Mouse (Mus musculus) kidney, postnatal 14 days (tissue): ENCODE results near the gene Npl.

ENCODE experiments used
- DNase-seq: peaks from one replicate; pipeline ENCODE4 v3.0.0; 2022; ENCODE audit warnings: mixed read lengths

Npl gene

DNA sequence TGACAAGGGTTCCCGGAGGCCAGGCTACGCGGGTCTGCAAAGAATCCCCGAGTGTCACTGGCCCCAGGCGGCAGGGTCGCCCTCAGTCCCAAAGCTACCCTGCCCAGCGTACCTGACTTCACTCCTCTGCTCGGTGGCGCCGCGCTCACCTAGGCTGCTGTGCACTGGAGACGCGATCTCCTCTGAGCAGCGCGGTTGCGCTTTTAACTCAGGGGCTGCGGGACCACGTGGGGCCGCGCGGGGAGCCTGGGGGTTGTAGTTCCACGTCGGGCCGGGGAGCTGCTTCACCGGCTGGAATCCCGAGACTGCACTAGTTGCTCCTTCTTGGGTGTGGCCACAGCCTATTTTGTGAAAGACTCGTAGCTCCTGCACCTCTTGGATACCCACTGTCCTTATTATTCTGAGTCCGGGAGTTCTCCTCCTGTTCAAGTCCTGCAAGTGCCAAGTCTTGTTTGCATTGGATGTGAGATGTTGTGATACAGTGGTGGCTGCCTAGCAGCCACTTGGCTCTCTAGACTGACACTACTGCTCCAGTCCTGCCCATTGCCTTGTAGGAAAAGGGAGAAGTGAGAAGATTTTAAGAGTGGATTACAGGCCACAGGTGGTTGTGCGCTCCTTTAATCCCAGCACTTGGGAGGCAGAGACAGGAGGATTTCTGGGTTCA lies at the start of gene Npl:
Gene Npl (minus strand): TSS at position 510 of the 664 bp plus-strand sequence.
- peak; percentile 87 for DNase-seq

DNA sequence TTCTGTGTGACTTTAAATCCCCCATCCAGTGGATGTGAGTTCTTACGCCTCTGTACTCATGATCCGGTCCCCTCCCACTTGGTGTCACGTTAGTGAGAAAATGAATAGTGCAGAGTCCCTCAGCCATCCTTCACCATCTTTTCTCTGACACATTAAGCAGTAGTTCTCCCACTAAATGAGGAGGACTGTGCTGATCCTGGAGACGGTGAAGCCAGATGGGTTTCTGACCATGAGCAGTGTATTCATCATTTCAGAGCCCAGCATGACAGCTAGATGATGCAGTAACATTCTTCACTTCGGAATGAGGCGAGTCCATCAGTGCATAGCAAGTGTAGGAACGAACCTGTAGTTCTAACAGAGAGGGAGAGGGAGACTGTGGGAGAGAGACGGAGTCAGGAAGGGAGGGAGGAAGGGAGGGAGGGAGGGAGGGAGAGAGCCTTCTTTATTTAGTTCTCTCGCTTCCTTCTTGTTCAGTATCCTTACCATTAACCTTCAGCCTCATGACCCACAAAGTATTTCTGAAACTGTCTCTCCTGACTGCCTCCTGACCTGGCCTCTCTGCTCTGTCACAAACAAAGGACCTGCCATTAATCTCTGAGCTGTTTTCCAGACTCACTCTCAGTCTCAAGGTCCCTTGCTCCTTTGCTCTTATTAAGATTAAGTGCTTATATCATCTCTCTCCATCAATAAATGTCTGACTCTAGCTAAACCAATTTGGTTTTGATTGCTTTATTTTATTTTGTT lies 49.6 kb upstream of the Npl start:
- DNase-seq: peak; percentile 18

DNA sequence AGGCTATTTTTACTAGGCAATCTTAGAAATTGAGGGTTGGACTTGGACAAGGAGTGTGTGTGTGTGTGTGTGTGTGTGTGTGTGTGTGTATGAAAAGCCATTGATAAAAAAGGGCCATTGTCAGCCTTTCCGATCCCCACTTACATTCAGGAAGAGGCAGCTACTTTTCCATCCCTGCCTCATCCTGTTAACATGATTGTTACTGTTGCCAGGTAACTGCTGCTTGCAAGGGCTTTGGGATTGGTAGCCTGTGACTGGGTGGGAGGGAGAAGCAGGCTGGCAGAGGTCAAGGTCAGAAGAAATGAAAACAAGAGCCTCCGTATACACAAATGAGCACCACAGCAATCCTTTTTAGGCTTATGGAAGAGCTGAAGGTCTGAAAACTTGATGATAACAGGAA lies 48.9 kb upstream of the Npl start:
- DNase-seq: peak; percentile 37

DNA sequence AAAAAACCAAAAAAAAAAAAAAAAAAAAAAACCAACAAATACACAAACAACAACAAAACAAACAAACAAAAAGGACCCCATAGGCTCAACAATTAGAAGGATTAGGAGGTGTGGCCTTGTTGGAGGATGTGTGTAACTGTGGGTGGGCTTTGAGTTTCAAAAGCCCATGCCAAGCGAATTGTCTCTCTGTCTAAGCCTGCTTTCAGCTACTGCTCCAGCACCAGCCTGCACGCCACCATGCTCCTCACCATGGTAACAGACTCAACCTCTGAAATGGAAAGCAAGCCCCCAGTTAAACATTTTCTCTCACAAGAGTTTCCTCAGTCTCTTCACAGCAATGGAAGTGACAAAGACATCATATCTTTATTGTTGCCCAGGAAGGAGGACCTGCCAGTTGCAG lies 43.8 kb upstream of the Npl start:
- DNase-seq: no peak

DNA sequence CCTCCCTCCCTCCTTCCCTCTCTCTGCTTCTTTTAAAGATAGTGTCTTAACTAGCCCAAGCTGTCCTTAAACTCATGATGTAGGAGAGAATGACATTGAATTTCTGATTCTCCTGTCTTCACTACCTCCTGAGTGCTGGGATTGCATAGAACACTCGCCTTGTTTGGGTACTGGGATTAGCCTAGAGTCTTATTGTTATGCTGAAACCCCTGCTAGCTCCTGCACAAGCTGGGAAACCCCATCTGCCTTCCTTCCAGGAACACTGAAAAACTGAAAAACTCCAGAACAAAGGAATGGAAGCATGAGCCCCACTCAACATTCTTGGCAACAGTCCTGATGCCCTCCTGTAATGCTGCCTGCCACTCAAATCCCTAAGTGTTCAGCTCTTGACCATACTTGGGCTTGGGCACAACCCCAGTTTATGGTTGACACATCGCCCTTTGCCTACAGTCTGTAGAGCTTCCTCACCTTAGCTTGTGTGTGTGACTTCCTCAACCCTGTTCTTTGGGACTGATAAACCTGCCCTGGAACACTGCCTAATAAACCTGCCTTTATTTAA lies 40.4 kb upstream of the Npl start:
- DNase-seq: no peak

DNA sequence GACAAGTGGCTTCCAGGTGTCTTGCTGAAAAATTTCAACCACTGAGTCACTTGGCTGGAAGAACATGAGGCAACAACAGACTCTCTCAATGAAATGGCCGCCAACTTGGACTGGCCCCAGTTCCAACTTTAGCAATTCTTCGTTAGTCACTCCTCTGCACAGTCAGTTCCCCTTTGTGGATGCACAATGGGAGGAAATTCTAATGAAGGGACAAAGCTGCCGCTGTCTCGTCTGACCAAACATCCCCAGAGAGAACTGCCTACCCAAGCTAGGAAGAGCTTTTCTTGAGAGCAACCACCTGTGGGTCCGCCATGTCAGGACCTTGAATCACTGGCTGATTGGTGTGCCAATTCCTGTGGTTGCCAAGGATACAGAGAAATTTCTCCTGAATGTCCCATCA lies 38.1 kb upstream of the Npl start:
- no peak for DNase-seq

DNA sequence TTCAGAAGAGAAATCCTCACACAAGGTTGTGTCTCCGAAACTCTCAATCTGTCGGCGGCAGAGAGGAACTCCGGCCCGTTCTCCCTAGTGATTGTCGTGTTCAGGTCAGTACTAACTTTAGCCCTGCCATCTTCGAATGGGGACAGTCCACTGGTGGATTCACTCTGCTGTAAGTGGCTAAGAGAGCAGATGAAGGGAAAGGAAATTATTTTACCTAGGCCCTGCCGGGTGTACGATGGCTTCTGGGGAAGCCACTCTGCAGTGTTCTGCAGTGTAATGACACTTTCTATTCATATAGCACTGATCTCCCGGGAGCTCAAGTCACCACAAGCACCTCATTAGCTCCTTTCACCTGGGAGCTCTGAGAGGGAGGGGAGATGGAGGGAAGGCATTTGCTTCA lies 37.0 kb upstream of the Npl start:
- no peak for DNase-seq

DNA sequence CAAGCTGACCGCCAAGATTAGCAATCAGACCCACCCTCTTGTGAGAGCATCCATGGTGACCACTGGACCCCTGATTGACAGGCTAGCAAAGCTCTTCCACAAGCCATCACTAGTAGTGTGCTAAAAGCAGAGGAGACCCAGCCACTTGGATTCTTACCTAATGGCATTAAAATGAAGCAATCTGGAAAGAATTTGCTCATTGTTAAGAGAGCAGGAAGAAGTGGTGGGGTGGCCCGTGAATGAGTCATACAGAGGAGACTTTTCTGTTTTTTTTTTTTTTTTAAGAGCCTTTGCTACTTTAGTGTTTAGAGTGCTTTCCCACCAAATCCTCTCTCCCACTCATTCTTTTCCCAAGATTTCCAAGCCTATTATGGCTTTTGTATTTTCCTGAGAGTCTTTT lies 35.9 kb upstream of the Npl start:
- no peak for DNase-seq

DNA sequence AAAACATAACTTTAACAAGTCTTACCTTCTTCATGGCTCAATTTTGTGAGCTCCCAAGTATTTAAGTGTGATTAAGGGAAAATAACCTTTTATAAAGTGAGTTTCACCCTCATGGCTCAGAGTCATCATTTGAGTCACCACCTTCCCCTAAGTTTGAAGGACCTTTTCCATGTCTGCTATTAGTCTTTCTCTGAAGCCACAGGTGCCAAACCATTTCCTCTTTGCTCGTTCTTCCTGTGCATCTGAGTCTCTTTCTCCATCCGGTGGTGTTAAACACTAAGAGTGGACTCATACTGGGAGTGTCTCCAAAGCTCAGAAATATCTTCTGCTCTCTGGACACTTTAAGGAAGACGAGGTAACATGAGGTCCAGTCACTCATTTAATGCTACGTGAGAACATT lies 33.3 kb upstream of the Npl start:
- no peak for DNase-seq

DNA sequence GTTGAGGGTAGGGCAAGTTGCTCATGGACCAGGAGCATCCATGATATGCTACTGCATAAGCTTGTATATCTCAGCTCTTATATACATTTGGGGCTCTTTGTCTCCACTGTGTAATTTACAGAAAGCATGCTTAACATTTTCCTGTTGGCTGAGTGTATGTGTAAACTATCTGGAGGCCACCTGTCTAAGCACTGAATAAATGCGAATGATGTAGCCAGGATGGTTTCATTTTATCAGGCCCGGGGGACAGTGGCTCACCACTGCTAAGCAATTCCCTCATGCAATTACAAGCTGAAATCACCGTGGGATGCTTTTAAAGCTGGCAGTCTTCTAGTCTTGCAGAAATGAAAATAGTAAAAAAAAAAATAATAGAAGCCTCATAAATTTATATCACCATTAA lies 24.9 kb upstream of the Npl start:
- no peak for DNase-seq

DNA sequence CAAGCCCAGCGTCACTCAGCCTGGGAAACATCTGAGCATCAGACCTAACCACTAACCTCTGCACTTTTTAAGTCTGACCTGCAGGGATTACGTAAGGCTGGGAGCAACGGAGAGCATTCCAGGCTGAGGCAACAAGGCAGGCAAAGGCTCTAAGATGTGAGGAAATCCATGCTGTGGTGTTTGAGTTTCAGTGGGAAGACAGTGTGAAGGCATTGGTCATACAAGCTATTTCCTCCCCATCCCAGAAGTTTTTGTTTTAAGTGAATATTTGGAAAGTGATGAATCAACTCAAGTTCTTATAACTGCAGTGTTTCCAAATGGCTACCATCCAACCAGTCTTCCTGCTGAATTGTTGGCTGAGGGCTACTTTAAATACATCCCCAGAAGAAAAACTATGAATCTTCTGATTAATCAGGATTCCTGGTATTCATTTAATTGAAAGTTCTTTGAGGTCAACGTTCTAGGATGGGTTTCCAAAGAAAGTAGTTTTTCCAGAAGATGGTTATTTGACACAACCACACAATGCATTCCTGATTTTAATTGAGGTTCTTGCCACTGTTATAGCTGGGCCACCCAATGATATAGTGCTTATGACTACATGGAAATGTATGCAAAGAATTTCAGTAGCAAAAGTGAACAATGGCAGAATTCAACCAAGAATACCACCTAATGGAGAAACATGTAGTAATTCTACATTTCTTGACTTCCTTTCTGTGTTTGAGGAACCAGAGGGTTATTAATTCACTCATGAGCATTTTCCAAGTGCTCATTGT lies 22.6 kb upstream of the Npl start:
- DNase-seq: peak; percentile 24

DNA sequence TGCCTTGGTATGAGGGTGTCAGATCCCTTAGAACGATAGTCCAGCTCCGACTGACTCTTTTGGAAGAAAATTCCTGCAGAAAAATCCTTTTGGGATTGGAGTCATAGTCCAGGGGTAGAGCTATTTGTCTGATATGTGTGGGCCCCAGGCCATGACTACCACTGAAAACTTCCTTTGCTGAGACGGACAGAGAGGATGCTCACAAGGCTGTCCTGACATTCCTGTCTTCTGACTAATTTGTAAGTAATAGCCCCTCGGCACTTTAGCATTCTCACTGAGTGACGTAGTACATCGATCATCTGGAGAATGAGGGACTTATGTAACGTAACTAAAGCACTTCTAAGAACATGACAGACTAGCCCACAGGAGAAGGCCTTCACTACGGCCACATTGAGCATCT lies 15.9 kb upstream of the Npl start:
- no peak for DNase-seq

DNA sequence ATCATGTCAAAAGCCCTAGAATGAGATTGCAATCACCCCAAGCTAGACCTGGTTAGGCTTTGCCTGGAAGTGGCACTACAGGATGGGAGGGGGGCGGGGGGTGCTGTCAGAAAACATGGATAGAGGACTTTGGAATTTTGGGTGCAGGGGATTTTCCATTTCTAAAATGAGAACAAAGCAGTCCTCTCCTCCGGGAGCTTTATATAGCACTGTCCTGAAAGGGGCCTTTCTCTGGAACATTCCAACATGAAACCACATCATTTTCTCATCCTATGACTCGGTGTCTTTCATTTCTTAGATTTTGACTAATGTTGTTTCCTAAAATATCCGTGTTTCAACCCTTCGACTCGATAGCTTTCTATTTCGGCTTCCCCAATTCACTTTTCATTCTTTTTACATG lies 14.9 kb upstream of the Npl start:
- no peak for DNase-seq

DNA sequence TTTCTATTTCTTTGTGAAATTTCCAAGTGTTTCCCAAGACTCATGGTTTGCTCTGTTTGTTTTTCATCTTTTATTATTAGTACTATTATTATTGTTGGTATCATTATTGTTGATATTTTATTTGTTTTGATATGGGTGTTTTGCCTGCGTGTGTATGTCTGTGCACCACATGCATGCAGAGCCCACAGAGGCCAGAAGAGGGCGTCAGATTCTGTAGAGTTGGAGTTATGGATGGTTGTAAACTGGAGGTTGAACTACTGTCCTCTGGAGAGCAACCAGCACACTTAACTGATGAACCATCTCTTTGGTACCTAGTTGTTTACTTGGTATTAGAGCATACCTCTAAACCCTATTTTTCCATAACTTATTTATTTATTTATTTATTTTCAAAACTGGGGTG lies 13.8 kb upstream of the Npl start:
- no peak for DNase-seq

DNA sequence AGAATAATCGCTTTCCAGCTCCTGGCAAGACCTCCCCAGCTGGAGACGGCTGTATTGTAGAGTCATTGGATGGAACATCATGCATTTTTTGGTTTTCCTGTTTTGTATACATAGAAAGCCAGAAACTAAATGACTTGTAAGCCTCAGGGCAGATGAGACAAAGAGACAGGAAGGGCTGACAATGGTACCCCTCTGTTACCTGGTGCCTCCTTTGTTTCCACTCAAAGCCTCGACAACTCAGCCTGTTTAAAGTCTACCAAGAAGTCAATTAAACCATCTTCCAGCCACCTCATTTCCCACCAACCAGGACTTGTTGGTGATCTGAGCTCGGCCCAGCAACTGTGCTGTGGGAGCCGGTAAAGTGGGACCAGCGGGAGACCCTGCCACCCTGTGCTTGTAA lies 11.0 kb upstream of the Npl start:
- no peak for DNase-seq

DNA sequence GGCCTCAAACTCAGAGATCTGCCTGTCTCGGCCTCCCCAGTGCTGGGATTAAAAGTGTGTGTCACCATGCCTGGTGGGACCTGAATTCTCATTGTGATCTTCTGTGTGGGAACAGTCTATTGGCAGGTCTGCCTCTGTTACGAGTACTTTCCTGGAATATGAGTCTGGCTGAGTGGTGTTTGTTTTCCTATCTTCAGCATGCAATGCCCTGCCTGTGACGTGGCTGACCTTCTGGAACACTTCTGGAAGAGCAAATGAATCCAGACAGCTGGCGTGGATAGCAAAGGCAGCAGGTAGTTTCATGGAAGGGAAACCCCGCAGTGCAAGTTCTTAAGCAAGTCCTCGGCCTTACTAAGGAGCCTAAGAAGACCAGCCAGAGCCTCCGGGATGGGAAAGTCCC lies 9.9 kb upstream of the Npl start:
- DNase-seq: no peak

DNA sequence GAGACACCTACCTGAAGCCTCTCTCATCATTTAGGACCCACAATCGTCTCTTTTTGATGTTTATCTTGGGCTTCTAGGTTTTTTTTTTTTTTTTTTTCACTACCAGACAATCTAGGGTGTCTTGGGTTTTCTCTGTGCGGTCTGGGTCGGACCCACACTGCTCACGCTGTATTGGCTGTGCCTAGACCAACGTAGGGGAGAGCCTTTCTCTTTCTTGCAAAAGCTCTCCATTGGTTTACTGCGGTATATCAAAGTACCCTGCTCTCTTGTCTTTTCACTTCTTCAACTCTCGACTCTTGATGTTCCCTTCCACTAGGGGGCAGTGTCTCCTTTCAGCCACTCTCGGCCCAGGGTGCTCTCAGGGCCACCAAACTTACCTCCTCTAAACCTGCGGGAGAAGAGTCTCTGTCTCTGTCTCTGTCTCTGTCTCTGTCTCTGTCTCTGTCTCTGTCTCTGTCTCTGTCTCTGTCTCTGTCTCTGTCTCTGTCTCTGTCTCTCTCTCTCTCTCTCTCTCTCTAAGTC lies 9.3 kb upstream of the Npl start:
- DNase-seq: peak; percentile 77

DNA sequence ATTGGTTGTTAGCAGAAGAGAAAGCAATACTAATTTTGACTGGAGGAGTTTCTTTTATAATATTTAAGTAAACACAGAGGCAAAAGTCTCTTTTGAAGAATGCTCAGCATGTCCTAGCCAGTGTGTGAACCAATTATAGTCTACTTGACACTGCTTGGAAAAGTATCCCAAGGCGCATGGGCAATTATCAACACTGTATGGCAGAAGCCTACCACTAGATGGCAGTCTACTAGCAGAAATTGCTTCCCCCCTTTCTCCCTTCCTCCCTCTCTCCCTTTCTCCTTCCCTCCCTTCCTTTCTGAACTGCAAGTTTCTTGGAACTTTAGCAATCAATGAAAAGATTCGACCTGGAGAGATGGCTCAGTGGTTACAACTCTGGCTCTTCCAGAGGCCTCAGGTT lies 7.1 kb upstream of the Npl start:
- peak; percentile 68 for DNase-seq

DNA sequence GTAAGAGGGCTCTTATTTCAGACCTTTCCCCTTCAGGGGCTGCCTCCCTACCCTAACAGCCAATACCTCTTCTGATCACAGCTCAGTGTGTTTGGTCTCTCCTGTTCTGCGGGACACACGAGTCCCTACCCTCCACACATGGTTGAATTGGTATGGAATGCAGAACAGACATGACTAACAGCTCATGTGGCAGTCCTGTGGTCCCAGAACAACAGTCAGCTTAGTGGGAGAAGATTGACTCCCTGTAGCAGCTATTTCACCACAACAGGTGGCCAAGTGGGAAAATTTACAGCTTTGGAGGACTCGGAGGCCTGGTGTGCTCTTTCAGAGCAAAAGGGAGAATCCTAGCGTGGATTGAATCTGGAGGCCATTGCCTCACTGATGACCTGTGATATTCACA lies 6.4 kb upstream of the Npl start:
- DNase-seq: no peak

DNA sequence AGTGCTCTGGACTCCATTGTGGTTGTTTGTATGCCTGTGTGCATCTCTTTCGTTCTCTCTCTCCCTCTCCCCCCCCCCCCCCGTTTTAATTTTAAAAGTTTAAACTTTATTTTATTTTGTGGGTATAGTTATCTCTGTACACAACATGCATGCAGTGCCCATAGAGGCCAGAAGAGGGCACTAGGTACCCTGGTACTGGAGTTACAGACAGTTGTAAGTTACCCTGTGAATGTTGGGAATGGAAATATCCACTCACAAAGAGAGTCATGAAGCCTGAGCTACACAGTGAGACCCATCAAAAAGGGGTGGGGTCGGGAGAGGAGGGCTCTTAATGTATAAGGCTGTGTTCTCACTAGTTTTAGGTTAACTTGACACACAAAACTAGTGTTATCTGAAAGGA lies 969 bp upstream of the Npl start:
- peak; percentile 69 for DNase-seq

DNA sequence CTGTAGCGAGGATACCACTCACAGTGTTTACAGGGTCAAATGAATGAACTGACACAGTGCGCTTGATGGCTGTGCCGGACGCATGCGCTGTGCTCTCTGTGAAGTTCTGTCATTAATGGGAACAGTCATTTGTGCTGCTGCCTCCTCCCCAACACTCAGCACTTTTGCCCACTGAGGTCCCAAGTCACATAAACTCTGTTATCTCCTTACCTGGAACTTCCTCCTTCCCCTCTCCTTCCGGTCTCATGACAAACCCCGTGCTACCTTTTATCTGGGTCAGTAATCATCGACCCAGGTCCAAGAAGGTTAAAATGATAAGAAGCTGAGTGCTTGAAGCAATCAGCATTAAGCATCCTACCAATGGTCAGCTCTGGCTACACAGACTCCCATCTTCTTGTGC lies 2.3 kb downstream of the Npl start:
- DNase-seq: no peak

DNA sequence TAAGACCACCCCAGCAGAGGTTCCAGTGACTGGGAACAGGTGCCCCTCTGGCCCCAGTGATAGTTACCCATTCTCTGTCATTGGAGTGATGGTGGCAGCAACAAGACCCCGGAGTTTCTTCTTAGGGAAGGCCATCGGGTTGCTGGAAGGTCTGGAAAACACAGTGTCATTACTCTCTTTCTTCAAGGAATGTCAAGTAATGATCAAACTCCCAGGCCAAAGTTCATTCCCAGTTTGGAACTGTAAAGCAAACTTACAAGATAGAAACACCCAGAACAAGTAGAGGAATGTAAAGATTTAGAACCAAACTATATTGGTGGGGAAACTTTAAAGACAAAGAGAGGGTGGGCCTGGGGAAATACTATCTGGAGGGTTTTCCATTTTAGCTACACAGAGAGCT lies 4.6 kb downstream of the Npl start:
- no peak for DNase-seq

DNA sequence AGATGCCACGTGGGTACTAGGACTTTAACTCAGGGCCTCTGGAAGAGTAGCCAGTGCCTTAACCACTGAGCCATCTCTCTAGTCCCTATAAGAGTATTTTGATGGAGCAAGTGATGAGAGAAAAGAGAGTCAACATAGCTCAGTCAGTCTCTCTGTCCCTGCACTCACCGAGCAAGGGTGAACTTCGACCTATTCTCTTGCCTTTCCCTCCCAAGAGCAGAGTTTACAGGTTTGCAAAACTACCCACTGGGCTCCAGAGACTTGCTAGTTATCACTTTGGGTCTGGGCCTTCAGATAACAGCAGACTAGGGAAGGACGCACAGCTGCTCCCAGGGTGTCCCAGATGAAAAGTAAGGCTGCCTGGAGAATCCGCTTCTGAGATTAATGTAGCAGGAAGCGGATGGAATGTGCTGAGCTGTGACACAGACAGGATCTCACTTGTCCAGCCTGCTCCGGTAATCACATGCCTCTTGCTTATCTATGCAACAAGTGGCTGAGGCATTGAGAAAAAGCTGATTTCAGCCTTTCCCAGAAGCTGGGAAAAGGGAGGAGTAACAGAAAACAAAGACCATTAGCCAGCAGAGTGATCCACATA lies 7.0 kb downstream of the Npl start:
- peak; percentile 84 for DNase-seq
